Mouse (Mus musculus): ENCODE data around the gene Fam118a. TPM values are rescaled to one million over a fixed set of nuclear protein-coding genes. Genes with fewer than 3 reads are reported as not detected.

The Fam118a gene
- total RNA-seq, 2 experiments from 2014 or later: 25.6 to 27.1 TPM

DNA sequence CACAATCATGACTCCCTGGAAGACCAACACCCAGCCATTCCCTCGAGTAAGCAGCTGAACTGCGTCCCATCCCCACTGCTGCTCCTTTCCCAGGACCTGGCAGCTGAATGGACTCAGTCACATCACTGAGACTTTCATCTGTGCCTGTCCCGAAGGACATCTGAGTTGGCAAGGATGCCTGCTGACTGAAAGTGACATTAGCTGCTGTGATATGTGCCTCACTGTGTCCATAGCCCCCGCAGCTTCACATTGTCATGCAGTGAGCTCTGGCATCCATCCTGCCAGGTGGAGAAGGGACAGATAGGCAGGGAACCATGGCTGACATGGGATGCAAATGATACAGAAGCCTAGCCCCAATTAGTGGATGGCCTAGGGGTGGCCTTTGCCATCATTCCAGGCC lies 26.4 kb downstream of the Fam118a start:
- no peak for DNase-seq (ENCODE audit: low spot score in 2 of 2)

DNA sequence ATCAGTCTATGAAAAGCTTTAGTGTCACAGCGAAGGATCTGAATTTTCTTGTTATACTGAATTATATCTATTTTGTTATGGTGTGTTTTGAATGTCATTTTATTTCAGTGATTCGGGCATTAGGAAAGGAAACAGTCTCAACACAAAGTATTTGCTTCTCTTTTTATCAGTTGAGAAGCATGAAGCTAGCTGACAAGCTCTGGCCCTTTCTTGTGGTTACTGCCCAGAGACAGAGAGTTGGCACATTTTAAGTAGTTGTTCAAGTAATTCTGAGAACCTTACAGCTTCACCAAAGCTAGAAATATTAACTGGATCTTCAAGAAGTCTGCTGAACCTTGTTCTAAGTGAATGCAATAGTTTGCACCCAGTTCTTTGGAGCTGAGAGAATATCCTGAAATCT lies 34.7 kb downstream of the Fam118a start:
- DNase-seq (ENCODE audit: low spot score in 2 of 2): no peak

DNA sequence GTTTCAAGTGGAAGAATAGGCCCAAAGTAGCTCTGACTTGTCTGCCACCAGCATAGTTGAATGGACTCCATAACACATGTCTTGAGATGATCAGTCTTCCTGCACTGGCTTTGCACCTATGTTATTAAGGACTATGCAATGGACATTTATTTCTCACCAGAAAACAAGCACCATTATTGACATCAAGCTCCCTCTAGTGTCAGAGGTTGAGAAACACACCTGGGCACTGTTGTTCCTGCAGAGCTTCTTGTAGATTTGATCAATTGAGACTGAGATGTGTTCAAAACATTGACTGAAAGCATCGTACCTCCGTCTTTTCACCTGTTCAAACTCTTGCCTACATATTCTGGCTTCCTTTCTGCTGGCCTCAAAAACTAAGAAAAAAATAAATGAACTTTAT lies 41.8 kb downstream of the Fam118a start:
- DNase-seq (ENCODE audit: low spot score in 2 of 2): peak; percentile 34 to 49

- no peak for DNase-seq (ENCODE audit: low spot score in 2 of 2)
Observed at GRCm38 (mm10) chr15:85072651-85073050, 43.9 kb downstream of the Fam118a start.

DNA sequence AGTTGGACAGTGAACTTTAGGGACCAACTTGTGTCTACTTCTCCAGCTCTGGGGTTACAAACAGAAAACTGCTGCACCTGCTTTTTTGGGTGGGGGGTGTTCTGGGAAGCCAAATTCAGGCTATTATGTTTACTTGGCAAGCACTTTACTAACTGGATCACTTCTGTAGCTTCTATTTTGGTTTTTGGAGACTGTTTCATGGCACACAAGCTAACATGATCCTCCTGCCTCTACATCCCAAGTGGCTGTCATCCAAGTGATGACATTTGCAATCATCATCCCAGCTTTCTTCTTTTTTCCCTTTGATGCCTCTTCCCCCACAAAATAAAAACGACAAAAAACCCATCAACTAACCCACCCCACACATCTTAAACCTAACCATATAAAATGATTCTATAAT lies 56.9 kb downstream of the Fam118a start:
- DNase-seq (ENCODE audit: low spot score in 2 of 2): no peak

Other genes with a start within 250 kb of the Fam118a start
- 10 to 100 TPM; 19.1 to 21.3 TPM for gene Phf21b, start 172.9 kb upstream of the Fam118a start, total RNA-seq (2021)
- gene Gm29666, start 108.9 kb upstream of the Fam118a start, total RNA-seq (2021): 1 to 10 TPM; 1.1 TPM
- gene Nup50, start 105.5 kb upstream of the Fam118a start, total RNA-seq (2021): 10 to 100 TPM; 30.6 to 33.4 TPM
- 10 to 100 TPM; 90.8 to 94.2 TPM for gene 5031439G07Rik, start 40.4 kb upstream of the Fam118a start, total RNA-seq (2021)
- under 1 TPM; 0.35 to 0.42 TPM for gene Upk3a, start 11.8 kb upstream of the Fam118a start, total RNA-seq (2021)
- not detected for gene Smc1b, start 103.0 kb downstream of the Fam118a start, total RNA-seq (2021)
- gene Ribc2, start 103.1 kb downstream of the Fam118a start, total RNA-seq (2021): not detected
- 10 to 100 TPM; 10.8 to 13.8 TPM for gene Fbln1, start 177.0 kb downstream of the Fam118a start, total RNA-seq (2021)